Mouse (Mus musculus): ENCODE measurements around the gene Stard3nl. TPM values are rescaled to one million over a fixed set of nuclear protein-coding genes. Genes with fewer than 3 reads are reported as not detected.
A peak's percentile ranks its signal among the peaks of the same experiment; 100 is the strongest.
"Not testable (repeated sequence)": the region's sequence is repeated elsewhere in the genome, so short reads cannot be mapped to it uniquely, and the experiment has no call there.

Gene Stard3nl
- polyA plus RNA-seq, 1 experiment = 89.5 TPM

DNA sequence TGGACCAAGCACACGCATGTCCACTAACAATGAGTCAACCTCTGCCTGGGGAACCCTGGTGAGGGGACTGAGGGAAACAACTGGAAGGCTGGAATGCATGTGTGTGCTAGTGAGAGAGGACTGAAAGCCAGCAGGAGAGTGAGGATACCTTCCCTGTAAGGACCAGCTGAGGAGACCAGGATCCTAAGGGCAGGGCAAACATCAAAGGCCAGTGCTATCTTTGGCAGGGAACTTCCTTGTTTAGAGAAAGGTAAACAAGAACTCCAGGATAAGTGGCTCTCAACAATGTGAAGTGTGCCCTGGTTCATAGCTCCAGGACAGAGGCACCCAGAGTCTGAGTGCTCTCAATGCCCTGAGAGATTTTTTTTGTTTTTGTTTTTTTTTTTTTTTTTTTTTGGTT, 6.2 kb downstream of the Stard3nl start:
- DNase-seq (ENCODE audit: extremely low spot score in 1 of 2, low spot score in 1 of 2) = no peak

DNA sequence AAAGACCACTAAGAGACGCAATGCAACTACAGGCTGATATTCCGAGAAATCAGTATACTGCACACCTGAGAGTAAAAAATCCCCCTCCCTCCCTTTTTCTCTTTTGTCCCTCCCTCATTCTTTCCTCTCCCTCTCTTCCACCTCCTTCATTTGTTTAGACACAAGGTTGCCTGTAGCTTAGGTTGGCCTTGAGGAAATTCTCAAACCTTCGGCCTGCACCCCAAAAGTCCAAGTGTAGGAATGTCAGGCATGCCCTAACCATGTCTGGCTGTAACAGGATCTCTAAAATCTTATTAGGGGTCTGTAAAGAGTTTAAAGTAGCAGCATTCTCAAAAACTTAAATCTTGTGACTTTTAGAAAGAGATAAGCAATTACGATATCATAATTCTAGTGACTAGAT, 10.4 kb downstream of the Stard3nl start:
- no peak for DNase-seq (ENCODE audit: extremely low spot score in 1 of 2, low spot score in 1 of 2)

DNA sequence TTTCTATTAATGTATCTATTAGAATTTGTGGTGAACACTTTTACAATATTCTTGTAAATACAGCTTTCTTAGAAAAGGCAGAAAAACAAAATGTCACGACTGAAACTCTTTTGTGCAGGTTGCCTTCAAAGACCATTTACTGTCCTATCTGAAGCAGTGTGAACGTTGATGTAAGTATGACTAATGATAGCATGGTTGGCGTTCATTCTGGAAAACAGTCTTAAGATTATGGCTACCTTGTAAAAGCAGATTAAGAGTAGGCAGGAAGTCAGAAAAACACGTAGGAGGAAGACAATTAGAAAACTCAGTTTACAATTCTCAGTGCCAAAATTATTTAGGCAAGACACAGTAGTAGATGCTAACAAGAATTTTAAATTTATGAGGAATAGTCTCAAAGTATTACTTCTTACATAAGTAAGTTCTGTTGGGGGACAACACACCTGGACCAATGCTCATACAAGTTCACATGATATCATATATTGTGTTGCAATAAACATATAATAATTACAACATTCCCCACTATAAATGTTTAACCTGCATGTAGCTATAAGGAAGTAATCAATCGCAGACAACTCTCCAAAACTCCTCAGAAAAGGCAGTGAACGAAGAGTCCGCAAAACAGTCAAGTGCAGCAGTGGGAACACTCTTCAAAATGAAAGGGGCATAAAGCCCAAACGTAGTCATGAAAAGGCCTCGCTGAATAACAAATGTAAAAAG, 14.3 kb downstream of the Stard3nl start:
- no peak for DNase-seq (ENCODE audit: extremely low spot score in 1 of 2, low spot score in 1 of 2)

DNA sequence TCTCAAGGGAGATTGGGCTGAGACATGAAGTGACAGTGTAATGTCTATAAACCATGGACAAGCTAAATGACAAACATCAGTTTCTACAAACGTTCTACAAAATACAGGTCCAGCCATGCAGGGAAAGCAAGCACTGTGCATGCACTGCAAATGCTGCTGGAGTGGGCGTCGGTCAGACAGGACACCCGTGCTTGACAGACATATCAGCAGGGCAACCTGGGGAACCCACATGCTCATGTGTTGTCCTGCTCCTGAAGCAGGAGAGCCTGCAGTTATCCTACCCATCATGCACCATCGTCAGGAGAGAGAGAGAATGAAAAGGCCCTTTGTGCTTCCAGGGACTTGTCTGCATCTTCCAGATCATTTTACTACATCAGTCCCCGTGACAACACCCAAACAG, 16.3 kb downstream of the Stard3nl start:
- no peak for DNase-seq (ENCODE audit: extremely low spot score in 1 of 2, low spot score in 1 of 2)

DNA sequence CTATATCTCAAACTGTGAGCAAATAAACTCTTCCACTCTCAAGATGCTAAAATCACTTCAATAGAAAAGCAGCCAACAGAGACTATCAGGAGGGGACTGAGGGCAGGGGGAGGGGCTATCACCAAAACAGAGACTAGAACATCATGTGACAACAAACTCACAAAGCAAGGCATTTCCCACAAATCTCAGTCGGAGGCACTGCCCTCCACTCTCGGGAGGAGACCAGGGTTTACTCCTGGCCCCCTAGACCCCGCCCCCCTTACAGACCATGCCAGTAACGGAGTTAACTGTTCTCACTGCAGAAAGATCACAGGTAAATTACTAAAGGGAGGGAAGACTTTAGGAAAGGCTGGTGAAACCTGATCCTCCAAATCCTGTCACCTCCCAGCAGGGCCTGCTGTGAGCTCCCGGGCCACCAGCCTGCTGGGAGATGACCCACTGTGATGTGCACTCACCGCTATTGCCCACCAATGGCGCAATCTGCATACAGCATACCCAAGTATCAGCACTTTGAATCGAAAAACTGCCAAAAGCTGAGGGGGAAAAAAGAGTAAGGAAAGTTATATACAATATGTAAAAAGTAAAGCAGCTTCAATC, 23.4 kb downstream of the Stard3nl start:
- DNase-seq (ENCODE audit: extremely low spot score in 1 of 2, low spot score in 1 of 2) = no peak

DNA sequence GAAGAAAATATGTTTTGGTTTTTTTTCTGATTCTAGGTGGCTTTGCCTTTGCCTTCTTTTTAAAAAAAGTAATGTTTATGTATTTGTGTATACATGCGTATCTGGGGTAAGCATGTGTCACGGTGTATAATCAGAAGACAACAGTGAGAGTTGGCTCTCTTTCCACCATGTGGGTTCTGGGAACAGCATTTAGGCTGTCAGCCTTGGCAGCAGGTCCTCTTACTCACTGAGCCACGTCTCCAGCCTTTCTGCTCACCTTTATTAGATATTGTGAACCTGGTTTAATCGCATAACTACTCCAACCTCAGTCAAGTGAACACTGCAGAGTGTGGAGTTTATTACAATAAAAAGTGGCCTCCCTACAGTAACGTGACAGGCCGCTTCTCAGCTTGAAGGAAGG, 26.8 kb downstream of the Stard3nl start:
- DNase-seq (ENCODE audit: extremely low spot score in 1 of 2, low spot score in 1 of 2) = no peak

DNA sequence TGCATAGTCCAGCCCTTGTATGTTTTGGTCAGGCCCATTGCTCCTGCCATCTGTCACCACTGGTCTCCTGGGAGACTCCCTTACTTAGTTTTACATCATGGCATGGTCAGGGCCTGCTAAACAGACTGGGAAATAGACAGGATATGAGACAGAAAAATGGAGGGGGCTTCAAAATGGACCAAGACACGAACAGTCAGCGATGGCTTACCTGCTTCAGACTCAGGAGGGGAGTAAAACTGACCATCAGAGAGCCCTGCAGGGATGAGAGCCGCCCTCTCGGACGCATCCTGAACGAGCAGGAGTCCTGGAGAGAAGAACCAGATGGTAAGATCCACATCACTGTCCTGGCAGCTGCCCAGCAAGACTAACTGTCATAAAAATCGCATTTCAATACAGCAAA, 28.1 kb downstream of the Stard3nl start:
- DNase-seq (ENCODE audit: extremely low spot score in 1 of 2, low spot score in 1 of 2) = no peak

DNA sequence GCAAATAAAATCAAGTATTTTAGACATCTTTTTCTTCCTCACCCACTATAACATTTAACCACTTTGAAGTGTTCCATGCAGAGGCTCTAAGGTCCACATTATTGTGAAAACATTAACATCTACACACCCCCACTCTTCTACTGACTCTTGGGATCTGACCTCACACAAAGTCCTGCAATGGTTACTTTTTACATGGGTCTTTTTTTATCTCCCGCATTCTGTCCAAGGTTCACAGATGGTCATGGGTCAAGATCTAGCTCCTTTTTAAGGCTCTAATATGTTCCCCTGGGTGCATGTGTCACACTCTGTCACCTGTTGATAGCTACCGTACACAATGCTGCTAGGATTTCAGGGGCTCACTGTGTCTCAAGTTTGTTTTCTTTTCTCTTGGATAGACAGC, 28.7 kb downstream of the Stard3nl start:
- DNase-seq (ENCODE audit: extremely low spot score in 1 of 2, low spot score in 1 of 2) = no peak

DNA sequence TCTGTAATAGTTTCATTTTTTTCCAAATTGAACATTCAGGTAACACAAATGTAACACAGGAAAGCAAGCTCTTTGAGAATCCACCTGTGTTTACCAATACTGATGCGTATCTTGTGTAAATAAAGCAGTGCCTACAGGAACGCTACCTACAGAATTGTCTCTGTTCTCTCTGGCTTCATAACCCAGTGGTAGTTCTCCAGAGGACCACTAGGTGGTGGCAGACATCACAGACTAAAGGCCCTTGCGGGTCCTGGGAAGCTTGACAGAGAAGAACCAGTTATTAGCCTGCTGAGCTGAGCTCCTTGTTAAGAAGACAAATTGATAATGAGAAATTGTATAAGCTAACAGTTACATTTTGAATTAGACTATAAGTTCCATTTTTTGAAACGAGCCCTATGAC, 30.0 kb downstream of the Stard3nl start:
- peak in 1 of 2 experiments; percentile 84 for DNase-seq (ENCODE audit: extremely low spot score in 1 of 2, low spot score in 1 of 2)

DNA sequence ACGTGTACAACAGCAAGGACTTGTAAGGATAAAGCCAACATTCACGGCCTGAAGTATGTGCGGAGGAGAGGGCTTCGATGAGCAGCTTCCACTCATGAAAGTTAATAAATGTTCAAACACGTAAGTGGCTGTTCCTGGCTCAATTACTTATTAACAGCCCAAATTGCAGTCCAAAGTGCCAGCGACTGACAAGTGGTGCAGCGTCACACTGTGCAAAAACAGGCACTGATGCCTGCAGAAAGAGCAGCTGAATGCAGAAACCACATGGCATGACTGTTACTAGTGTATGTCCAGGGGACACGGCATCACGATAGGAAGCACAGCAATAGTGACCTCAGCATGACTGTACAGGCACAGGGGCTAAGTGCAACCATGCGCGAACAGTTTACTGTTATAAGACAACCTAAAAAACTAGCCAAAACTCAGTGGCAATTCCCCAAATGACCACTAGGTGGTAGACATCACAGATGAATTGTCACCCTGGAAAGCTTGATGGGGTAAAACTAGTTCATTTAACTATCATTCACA, 31.3 kb downstream of the Stard3nl start:
- peak in 1 of 2 experiments; percentile 87 for DNase-seq (ENCODE audit: extremely low spot score in 1 of 2, low spot score in 1 of 2)

DNA sequence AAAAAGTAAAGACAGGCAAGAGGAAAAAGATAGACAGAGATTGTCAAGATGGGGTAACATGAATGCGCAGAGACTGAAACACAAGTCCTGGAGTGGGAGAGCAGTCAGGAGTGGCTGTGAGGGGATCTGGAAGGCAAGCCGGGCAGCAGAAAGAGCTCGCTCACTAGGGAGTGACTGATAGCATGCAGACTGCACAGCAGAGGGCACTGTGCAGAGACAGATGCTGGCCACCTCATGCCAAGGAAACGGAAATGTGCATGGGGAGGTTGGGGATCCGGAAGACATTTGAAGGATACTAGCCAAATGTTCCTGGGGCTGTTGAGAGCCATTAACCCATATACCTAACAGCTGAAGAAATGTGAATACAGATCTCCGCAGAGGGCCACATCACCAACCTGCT, 33.2 kb downstream of the Stard3nl start:
- DNase-seq (ENCODE audit: extremely low spot score in 1 of 2, low spot score in 1 of 2) = no peak

DNA sequence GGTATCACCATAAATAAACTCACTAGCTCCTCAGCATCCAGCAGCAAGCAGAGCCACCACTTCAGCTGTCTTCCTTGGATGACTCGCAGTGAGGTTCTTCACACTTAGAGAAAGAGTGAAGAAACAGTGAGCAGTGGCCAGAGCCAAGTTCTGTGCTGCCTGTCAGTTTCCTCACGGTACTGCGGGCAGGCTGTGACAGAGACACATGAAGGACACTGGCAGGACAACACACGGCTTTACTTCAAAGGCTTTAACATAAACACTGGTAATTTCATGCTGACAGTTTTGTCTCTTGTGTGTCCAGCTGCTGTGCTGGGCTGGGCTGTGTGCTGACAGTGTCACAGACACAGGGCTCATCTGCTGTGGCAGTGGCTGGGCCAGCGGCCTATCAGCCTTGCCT, 37.6 kb downstream of the Stard3nl start:
- DNase-seq (ENCODE audit: extremely low spot score in 1 of 2, low spot score in 1 of 2) = no peak

DNA sequence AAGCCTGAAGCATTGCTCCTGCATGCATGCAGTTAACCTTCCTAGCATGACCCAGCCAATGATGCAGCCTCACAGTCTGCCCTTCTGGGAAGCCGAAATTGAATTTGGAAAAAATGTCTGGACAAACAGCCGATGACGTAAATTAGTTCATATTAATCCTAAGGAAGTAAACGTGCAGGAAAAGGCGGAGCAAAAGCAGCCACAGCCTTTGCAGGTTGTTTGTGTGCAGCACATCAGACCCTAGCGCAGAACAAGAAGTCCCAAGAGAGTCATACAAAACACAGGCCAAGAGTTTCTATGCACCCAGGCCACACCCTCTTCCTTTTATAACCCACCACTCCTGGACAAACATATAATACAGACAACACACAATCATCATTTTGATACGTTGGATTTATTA, 38.3 kb downstream of the Stard3nl start:
- DNase-seq (ENCODE audit: extremely low spot score in 1 of 2, low spot score in 1 of 2) = no peak

DNA sequence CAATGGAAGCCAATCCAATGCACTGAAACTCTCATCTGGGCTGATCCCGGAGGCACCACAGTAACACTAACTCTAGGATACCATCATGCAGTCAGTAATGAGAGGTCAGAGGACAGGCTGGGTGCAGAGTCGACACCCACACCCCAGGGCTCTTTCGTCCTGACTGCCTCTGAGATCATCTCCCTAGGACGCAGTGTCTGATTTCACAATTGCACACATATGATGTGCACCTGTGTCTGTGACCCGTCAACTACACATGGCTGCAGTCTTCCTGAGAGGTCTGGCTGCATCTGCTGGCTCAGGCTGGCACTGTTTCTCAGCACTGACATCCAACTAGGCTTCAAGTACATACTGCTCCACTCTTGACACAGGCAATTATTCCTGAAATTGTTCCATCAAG, 38.9 kb downstream of the Stard3nl start:
- no peak for DNase-seq (ENCODE audit: extremely low spot score in 1 of 2, low spot score in 1 of 2)

DNA sequence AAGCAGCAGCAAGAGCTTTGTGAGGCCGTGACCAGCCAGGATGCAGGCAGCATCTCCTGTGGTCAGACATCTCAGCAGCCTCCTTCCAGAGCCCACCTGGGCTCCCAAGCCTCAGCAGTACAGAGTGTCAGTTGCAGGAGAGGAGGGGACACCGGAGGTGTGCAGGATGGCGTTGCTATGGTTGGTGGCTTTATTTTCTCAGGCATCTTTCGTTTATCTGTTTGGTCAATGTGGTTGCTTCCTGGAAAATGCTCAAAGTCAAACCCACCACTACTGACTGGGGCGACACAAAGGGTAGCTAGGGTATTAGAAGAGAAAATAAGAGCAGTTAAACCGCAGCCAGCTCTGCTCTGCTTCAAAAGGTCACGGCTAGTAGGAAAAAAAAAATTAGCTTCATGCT, 39.5 kb downstream of the Stard3nl start:
- DNase-seq (ENCODE audit: extremely low spot score in 1 of 2, low spot score in 1 of 2) = no peak

DNA sequence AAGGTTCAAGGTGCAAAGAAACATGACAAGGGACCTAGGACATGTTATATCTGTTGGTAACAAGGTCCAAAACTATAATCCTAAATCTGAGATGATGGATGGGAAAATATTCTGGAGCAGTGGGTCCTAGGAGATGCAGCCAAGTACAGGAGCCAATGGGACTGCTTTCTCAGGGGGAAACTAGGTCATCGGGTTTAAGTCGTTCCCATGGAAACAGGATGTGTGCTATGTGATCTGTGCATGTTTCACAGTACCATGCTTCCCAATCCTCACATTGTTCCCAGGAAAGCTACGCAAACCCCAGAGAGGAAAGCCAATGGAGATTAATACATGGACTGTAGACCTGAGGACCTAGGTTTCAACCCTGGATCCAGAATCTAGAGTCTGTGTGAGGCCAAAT, 42.8 kb downstream of the Stard3nl start:
- DNase-seq (ENCODE audit: extremely low spot score in 1 of 2, low spot score in 1 of 2) = no peak

DNA sequence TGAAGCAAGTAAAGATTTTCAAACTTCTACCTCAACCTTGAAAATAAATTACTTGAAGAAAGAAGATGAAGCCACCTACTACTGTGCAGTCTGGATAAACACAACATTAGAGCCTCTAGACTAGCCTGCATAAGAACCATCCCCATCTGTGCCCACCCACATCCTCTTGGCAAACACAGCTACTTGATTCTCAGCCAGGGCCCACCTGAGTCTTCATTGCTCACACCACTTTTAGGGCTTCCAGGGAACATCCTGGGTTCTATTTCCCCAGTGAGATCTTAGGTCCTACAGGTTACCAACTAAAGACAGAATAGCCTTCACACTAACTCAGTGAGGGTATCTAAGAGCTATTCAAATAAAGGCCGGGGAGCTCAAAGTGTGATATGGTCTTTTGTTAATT, 55.2 kb downstream of the Stard3nl start:
- not testable (repeated sequence) for DNase-seq (ENCODE audit: extremely low spot score in 1 of 2, low spot score in 1 of 2)

DNA sequence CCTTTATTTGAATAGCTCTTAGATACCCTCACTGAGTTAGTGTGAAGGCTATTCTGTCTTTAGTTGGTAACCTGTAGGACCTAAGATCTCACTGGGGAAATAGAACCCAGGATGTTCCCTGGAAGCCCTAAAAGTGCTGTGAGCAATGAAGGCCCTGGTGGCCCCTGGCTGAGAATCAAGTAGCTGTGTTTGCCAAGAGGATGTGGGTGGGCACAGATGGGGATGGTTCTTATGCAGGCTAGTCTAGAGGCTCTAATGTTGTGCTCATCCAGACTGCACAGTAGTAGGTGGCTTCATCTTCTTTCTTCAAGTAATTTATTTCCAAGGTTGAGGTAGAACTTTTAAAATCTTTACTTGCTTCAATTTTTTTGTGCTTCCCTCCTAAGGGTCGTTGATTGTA, 59.3 kb downstream of the Stard3nl start:
- DNase-seq (ENCODE audit: extremely low spot score in 1 of 2, low spot score in 1 of 2) = peak in 1 of 2 experiments; percentile 63

Measured in frontal cortex, adult 2 months (tissue).